Mouse (Mus musculus): ENCODE results near the gene Stx6. TPM values are rescaled to one million over a fixed set of nuclear protein-coding genes. Genes with fewer than 3 reads are reported as not detected.

Gene Stx6
- total and polyA plus RNA-seq, 3 experiments: 26.0 to 33.4 (median 31.8) TPM

DNA sequence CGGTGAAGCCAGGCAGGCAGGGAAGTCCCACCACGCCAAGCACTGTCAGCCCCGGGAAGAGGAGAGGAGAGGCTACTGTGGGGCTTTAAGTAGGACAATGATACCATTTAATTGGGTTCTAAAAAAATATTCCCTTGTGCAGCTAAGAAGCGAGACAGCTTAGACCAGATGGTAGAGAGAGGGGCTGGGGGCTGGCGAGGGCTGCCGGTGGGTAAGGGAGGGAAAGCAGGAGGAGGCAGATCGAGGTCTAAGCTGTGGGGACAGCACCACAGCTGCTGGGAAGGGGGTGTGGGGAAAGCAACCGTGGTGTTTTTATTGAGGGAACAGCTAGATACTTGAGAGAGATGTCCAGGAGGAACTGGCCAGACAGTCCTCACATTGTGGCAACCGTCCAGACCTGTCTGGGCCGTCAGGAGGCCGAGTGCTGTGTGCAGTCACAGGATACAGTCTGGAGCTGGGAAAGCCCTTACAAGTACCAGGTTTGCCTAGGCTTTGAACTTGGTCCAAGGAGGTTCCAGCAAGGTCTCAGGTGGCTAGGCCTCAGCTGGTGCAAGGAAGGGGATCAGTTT is 63.7 kb downstream of the Stx6 start:
- peaks cover 0 to 34% of the 10 kb centered on the region in 2 experiments for H3K36me3 ChIP-seq (replicated peaks in 1 of 2; ENCODE audit: control insufficient read depth in 1 of 2, insufficient read depth in 1 of 2, low read length in 1 of 2)
- peak overlapping the region in 1 of 3 experiments; percentile 68 for H3K4me3 ChIP-seq (replicated peaks in 1 of 3; ENCODE audit: low read depth in 2 of 3, low read length in 2 of 3, poor library complexity in 1 of 3)
- TF ChIP-seq ELF1 (IDR thresholded peaks at IDR 0.05; ENCODE audit: low read depth, low read length) (no peak), NELFE (IDR thresholded peaks at IDR 0.05; ENCODE audit: low read depth, low read length) (no peak), JUND (conservative IDR thresholded peaks at IDR 0.05; ENCODE audit: low read depth, low read length) (no peak), CHD1 (IDR thresholded peaks at IDR 0.05; ENCODE audit: low read depth, low read length) (no peak), BHLHE40 (IDR thresholded peaks at IDR 0.05; ENCODE audit: low read depth, low read length) (no peak), USF1 (IDR thresholded peaks at IDR 0.05; ENCODE audit: low read depth, low read length) (no peak), KAT2A (IDR thresholded peaks at IDR 0.05; ENCODE audit: insufficient replicate concordance, low read length) (no peak)
- H3K9ac ChIP-seq (ENCODE audit: insufficient read depth, low read depth): no peak overlapping the region
- no peak overlapping the region for H3K4me2 ChIP-seq (ENCODE audit: insufficient read depth, low read depth, poor library complexity, severe bottlenecking)
- no peak overlapping the region for H3K27ac ChIP-seq (ENCODE audit: insufficient read depth, low read depth)
- no peaks in the 10 kb centered on the region for H3K9me3 ChIP-seq (replicated peaks; ENCODE audit: low read length)
- peaks cover 19 to 45% of the 10 kb centered on the region in 2 experiments for H3K4me1 ChIP-seq (ENCODE audit: control insufficient read depth in 1 of 2, insufficient read depth in 2 of 2)
- no peaks in the 10 kb centered on the region for H3K27me3 ChIP-seq (replicated peaks)
- H3K79me2 ChIP-seq (replicated peaks; ENCODE audit: control insufficient read depth, extremely low read depth, insufficient read depth, poor library complexity, severe bottlenecking): no peaks in the 10 kb centered on the region
- in situ Hi-C loops (cut with MboI; ENCODE audit: low pct_ligation_motif_present, low pct_unique_long_range_greater_than_20kb, low sequenced_read_pairs) (loop anchor here (10.0 to 25.0 kb wide), 2 partner anchors 437 to 935 kb away; no protein-coding TSS in a partner anchor), dilution Hi-C loops (cut with MboI; ENCODE audit: extremely low pct_ligation_motif_present, extremely low pct_unique_long_range_greater_than_20kb, low sequenced_read_pairs) (loop anchor here (25.0 kb wide), 1 partner anchor 185 kb away; no protein-coding TSS in a partner anchor)
- DNase-seq (ENCODE audit: extremely low read depth): no peak

DNA sequence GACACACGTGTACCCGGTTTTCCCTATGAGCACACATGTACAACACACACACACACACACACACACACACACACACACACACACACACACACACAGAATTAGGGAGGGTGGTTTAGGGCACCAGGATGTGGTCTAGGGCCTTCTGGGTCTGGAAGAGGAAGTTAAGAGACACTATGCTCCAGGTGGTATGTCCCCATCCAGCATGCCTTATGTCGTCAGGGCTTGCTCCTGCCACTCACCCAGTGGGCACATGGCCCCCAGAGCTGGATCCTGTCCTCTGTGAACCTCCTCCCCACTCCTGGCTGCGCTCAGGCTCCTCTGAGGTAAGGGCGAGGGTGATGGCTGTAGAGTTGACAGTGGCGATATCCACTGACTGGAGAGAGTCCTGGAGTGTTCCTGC is 64.5 kb downstream of the Stx6 start:
- Histone ChIP-seq H3K4me1 (ENCODE audit: control insufficient read depth in 1 of 2, insufficient read depth in 2 of 2) (peaks cover 17 to 45% of the 10 kb centered on the region in 2 experiments), H3K4me3 (replicated peaks in 1 of 3; ENCODE audit: low read depth in 2 of 3, low read length in 2 of 3, poor library complexity in 1 of 3) (peak overlapping the region; percentile 23 to 68 (median 38)), H3K9me3 (replicated peaks; ENCODE audit: low read length) (no peaks in the 10 kb centered on the region), H3K79me2 (replicated peaks; ENCODE audit: control insufficient read depth, extremely low read depth, insufficient read depth, poor library complexity, severe bottlenecking) (no peaks in the 10 kb centered on the region), H3K4me2 (ENCODE audit: insufficient read depth, low read depth, poor library complexity, severe bottlenecking) (peak overlapping the region; percentile 44; the same call in 1 of the 2 replicates), H3K9ac (ENCODE audit: insufficient read depth, low read depth) (no peak overlapping the region), H3K27me3 (replicated peaks) (no peaks in the 10 kb centered on the region), H3K36me3 (replicated peaks in 1 of 2; ENCODE audit: control insufficient read depth in 1 of 2, insufficient read depth in 1 of 2, low read length in 1 of 2) (peaks cover 0 to 33% of the 10 kb centered on the region in 2 experiments), H3K27ac (ENCODE audit: insufficient read depth, low read depth) (no peak overlapping the region)
- 0 out of 2 replicates have a peak, but pooled peaks have one; percentile 26 for TF ChIP-seq IRF4 (IDR thresholded peaks at IDR 0.05; ENCODE audit: low read depth, low read length)
- TF ChIP-seq EP300 (IDR thresholded peaks at IDR 0.05; ENCODE audit: low read length): peak; percentile 37; the same call in 1 of the 2 replicates
- TF ChIP-seq MAX (IDR thresholded peaks at IDR 0.05; ENCODE audit: low read length): peak; percentile 66; the same call in 1 of the 2 replicates
- TF ChIP-seq MEF2A (IDR thresholded peaks at IDR 0.05; ENCODE audit: borderline replicate concordance, low read depth, low read length): 0 out of 2 replicates have a peak, but pooled peaks have one; percentile 14
- TF ChIP-seq POLR2AphosphoS2 (IDR thresholded peaks at IDR 0.05; ENCODE audit: low read depth, low read length): no peak
- no peak for TF ChIP-seq SMC3 (IDR thresholded peaks at IDR 0.05; ENCODE audit: low read depth, low read length)
- TF ChIP-seq E2F4 (IDR thresholded peaks at IDR 0.05; ENCODE audit: insufficient replicate concordance, low read depth, low read length): no peak
- TF ChIP-seq RAD21 (IDR thresholded peaks at IDR 0.05; ENCODE audit: low read depth, low read length): no peak
- peak; percentile 13; the same call in 1 of the 2 replicates for TF ChIP-seq HCFC1 (IDR thresholded peaks at IDR 0.05; ENCODE audit: low read depth, low read length)
- TF ChIP-seq ZKSCAN1 (IDR thresholded peaks at IDR 0.05; ENCODE audit: borderline replicate concordance, low read depth, low read length): no peak
- no peak for TF ChIP-seq NELFE (IDR thresholded peaks at IDR 0.05; ENCODE audit: low read depth, low read length)
- TF ChIP-seq POLR2A (IDR thresholded peaks at IDR 0.05; ENCODE audit: low read depth, low read length): peak; percentile 23; the same call in 1 of the 2 replicates
- TF ChIP-seq TCF12 (IDR thresholded peaks at IDR 0.05; ENCODE audit: low read depth, low read length): peak; percentile 57; the same call in 1 of the 2 replicates
- 0 out of 2 replicates have a peak, but pooled peaks have one; percentile 62 for TF ChIP-seq MYC (IDR thresholded peaks at IDR 0.05; ENCODE audit: low read depth, low read length)
- peak; percentile 55 for TF ChIP-seq BHLHE40 (IDR thresholded peaks at IDR 0.05; ENCODE audit: low read depth, low read length)
- TF ChIP-seq MXI1 (IDR thresholded peaks at IDR 0.05; ENCODE audit: low read depth, low read length): peak; percentile 62; the same call in 1 of the 2 replicates
- TF ChIP-seq ETS1 (conservative IDR thresholded peaks at IDR 0.05; ENCODE audit: low read depth, low read length): peak; percentile 35; the same call in 1 of the 2 replicates
- TF ChIP-seq SIN3A (IDR thresholded peaks at IDR 0.05; ENCODE audit: low read length): peak; percentile 49; the same call in 1 of the 2 replicates
- no peak for TF ChIP-seq TBP (conservative IDR thresholded peaks at IDR 0.05; ENCODE audit: low read depth, low read length)
- TF ChIP-seq ELF1 (IDR thresholded peaks at IDR 0.05; ENCODE audit: low read depth, low read length): 0 out of 2 replicates have a peak, but pooled peaks have one; percentile 19
- in situ Hi-C loops (cut with MboI; ENCODE audit: low pct_ligation_motif_present, low pct_unique_long_range_greater_than_20kb, low sequenced_read_pairs): loop anchor here (10.0 to 25.0 kb wide), 2 partner anchors 438 to 936 kb away; no protein-coding TSS in a partner anchor
- dilution Hi-C loops (cut with MboI; ENCODE audit: extremely low pct_ligation_motif_present, extremely low pct_unique_long_range_greater_than_20kb, low sequenced_read_pairs): loop anchor here (25.0 kb wide), 1 partner anchor 186 kb away; no protein-coding TSS in a partner anchor
- peak; percentile 84 for DNase-seq (ENCODE audit: extremely low read depth)
